Mouse (Mus musculus) kidney, postnatal 0 days (tissue): ENCODE results near the gene Mettl17. TPM values are rescaled to one million over a fixed set of nuclear protein-coding genes. Genes with fewer than 3 reads are reported as not detected.

Experiments
- ATAC-seq: fragments of 200-750 bp; cut with Nextera tagmentation; replicated peaks from 2 replicates; pipeline ENCODE4 v1.8.0; 2017; ENCODE audit warnings: low read depth, moderate number of reproducible peaks, moderate TSS enrichment, moderate library complexity; ENCODE audit not compliant: low FRiP score
- DNase-seq: peaks from one replicate; pipeline ENCODE4 v3.0.0-alpha.2; 2016; ENCODE audit warnings: low spot score
- H3K27ac ChIP-seq: fragments of 300-500 bp; sonication (generic); 2 replicates; pipeline ENCODE4 v1.5.1; 2014; ENCODE audit warnings: mild to moderate bottlenecking
- H3K27me3 ChIP-seq: fragments of 300-500 bp; sonication (generic); 2 replicates; pipeline ENCODE4 v1.6.1; 2014; ENCODE audit warnings: low read length, mixed read lengths; ENCODE audit not compliant: insufficient read depth
- H3K36me3 ChIP-seq: fragments of 300-500 bp; sonication (generic); 2 replicates; pipeline ENCODE4 v1.6.1; 2014; ENCODE audit warnings: low read length, mixed read lengths; ENCODE audit not compliant: insufficient read depth
- H3K4me1 ChIP-seq: fragments of 300-500 bp; sonication (generic); replicated peaks from 2 replicates; pipeline ENCODE4 v1.6.1; 2014; ENCODE audit warnings: antibody characterized with exemption, low read length, mixed read lengths; ENCODE audit not compliant: insufficient read depth
- H3K4me2 ChIP-seq: fragments of 300-500 bp; sonication (generic); 2 replicates; pipeline ENCODE4 v1.6.1; 2014; ENCODE audit warnings: mild to moderate bottlenecking, low read length, moderate library complexity, mixed read lengths
- H3K4me3 ChIP-seq: fragments of 300-500 bp; sonication (generic); replicated peaks from 2 replicates; pipeline ENCODE4 v1.5.1; 2014; ENCODE audit warnings: low read depth, low read length
- H3K9ac ChIP-seq: fragments of 300-500 bp; sonication (generic); 2 replicates; pipeline ENCODE4 v1.6.1; 2014; ENCODE audit warnings: low read depth, low read length
- H3K9me3 ChIP-seq: fragments of 300-500 bp; sonication (generic); replicated peaks from 2 replicates; pipeline ENCODE4 v1.6.1; 2016; ENCODE audit warnings: low read length, inconsistent platforms, mixed read lengths
- CTCF ChIP-seq: IDR thresholded peaks from 2 replicates; pipeline ENCODE4 v1.5.1; 2016; ENCODE audit warnings: antibody characterized with exemption, low read depth, mild to moderate bottlenecking, moderate library complexity
- WGBS: fragments of 180-500 bp; shearing (Covaris S2); extraction: QIAGEN DNeasy Blood & Tissue Kit; methylation state at CpG from one replicate; pipeline ENCODE4 v1.1.7; 2014; 5-methylcytosine and 5-hydroxymethylcytosine counted together
- polyA plus RNA-seq: library from polyadenylated mRNA; unstranded; fragments of >200 nt; fragmentation: Nextera tagmentation; extraction: Ambion mirVana; gene quantifications from 2 replicates; pipeline ENCODE4 v1.2.1, GENCODE M21; 2015

Mettl17 gene
- polyA plus RNA-seq, 1 experiment from 2014 or later, result 46.3 TPM

DNA sequence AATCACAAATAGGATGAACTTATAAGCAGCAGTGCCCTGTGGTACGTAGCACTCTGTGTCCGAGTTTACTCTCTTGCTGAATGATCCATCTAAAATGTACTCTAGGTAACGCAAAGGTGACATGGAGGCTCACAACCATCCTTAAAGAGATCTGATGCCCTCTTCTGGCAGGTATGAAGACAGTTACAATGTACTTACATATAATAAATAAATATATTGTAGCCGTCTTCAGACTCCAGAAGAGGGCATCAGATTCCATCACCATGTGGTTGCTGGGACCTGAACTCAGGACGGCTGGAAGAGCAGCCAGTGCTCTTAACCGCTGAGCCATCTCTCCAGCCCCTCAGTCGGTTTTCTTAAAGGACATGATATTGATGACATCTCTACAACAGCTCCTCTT lies 20.1 kb downstream of the Mettl17 start:
- WGBS, result 67% methylated on average over 7 of the region's 7 CpGs

DNA sequence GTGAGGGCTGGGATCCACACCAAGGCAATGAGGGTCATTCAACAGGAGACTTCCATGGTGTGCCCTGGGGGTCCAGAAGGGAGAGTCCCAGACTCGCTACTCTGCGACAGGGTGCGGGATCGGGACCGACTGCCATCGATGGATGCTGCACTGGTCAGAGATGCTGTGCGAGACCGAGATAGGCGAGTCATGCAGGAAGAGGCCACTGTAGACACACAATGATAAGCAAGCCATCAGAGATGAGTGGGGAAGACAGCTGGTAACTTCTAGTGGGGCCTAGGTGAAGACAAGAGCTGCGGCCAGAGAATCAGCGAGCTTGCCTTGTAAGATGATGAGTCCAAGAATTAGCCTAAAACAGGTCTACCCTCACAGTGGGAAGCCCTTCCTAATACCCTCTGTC lies 21.5 kb downstream of the Mettl17 start:
- 95% methylated on average over 11 of the region's 11 CpGs for WGBS
- no peak for TF ChIP-seq CTCF

More for the DNA sequence above, 20.1 kb downstream of the Mettl17 start:
- H3K27me3 ChIP-seq, result no peaks in the 10 kb centered on the region
- no peaks in the 10 kb centered on the region for H3K4me1 ChIP-seq
- ATAC-seq, result no peak
- H3K4me2 ChIP-seq, result no peak overlapping the region
- H3K4me3 ChIP-seq, result no peak overlapping the region
- peak; percentile 67 for DNase-seq
- H3K9me3 ChIP-seq, result no peaks in the 10 kb centered on the region
- no peaks in the 10 kb centered on the region for H3K36me3 ChIP-seq
- H3K27ac ChIP-seq, result no peak overlapping the region
- peak; percentile 65 for TF ChIP-seq CTCF
- no peak overlapping the region for H3K9ac ChIP-seq

DNA sequence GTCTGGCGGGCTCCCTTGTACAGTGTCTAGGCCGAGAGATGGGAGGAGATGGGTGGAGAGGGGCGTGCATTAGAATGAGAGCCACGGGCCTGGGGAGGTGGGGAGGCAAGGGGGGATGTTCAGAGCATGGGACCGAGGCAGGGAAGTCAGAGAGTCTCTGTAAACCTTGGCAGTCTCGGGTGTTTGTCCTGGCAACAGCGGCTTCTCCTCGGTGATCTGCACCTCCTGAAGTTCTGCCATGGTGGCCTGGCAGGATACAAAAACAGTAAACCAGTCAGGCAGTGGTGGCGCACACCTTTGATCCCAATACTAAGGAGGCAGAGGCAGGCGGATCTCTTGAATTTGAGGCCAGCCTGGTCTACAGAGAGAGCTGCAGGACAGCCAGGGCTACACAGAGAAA lies 26.7 kb downstream of the Mettl17 start:
- H3K27me3 ChIP-seq, result no peaks in the 10 kb centered on the region
- H3K27ac ChIP-seq, result no peak overlapping the region
- DNase-seq (no peak), ATAC-seq (no peak)
- WGBS, result 85% methylated on average over 10 of the region's 10 CpGs
- H3K9ac ChIP-seq, result no peak overlapping the region
- H3K4me3 ChIP-seq, result no peak overlapping the region
- 0 out of 2 replicates have a peak, but pooled peaks cover 11% of the 10 kb centered on the region for H3K4me1 ChIP-seq
- TF ChIP-seq CTCF, result no peak
- no peak overlapping the region for H3K4me2 ChIP-seq
- H3K36me3 ChIP-seq, result no peaks in the 10 kb centered on the region
- no peaks in the 10 kb centered on the region for H3K9me3 ChIP-seq

More for the DNA sequence above, 21.5 kb downstream of the Mettl17 start:
- no peak overlapping the region for H3K27ac ChIP-seq
- no peak overlapping the region for H3K4me3 ChIP-seq
- no peaks in the 10 kb centered on the region for H3K27me3 ChIP-seq
- no peak overlapping the region for H3K4me2 ChIP-seq
- no peaks in the 10 kb centered on the region for H3K36me3 ChIP-seq
- H3K4me1 ChIP-seq, result no peaks in the 10 kb centered on the region
- no peaks in the 10 kb centered on the region for H3K9me3 ChIP-seq
- ATAC-seq (no peak), DNase-seq (no peak)
- no peak overlapping the region for H3K9ac ChIP-seq

DNA sequence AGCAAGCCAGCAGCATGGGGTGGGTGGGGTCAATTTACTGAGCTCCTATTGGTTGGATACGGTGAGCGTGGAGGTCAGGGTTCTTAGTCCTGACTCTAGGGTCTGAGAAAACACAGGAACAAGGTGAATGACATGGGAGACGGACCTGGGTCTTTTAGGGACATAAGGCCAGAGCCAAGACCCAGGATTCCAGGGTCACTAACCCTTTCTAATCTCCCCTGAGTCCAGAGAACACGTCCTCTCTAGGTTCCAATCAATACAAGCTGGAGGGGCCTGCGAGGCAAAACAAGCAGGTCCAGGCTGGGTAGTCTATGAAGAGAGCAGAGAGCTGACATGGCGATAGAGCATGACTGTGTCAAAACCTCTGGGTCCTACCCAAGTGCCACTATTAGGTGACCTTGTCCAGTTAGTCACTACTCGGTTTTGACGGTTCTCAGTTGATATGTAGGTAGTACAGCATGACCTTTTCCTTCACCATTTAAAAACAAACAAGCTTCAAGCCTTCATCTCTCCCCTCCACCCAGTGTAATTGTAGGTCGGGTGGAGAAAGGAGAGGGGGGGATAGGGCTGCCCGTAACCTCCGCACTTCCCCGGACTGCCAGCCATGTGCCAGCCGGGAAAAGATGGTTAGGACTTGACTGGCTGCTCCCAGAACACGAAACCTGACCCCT lies 27.9 kb downstream of the Mettl17 start:
- Histone ChIP-seq H3K9ac (peak overlapping the region; percentile 74), H3K4me2 (peak overlapping the region; percentile 100), H3K4me3 (peak overlapping the region; percentile 62), H3K27ac (peak overlapping the region; percentile 87), H3K4me1 (0 out of 2 replicates have a peak, but pooled peaks cover 11% of the 10 kb centered on the region), H3K27me3 (no peaks in the 10 kb centered on the region), H3K9me3 (no peaks in the 10 kb centered on the region), H3K36me3 (no peaks in the 10 kb centered on the region)
- TF ChIP-seq CTCF, result no peak
- 14% methylated on average over 14 of the region's 14 CpGs for WGBS
- no peak; the same call in none of the 2 replicates for ATAC-seq
- no peak for DNase-seq

DNA sequence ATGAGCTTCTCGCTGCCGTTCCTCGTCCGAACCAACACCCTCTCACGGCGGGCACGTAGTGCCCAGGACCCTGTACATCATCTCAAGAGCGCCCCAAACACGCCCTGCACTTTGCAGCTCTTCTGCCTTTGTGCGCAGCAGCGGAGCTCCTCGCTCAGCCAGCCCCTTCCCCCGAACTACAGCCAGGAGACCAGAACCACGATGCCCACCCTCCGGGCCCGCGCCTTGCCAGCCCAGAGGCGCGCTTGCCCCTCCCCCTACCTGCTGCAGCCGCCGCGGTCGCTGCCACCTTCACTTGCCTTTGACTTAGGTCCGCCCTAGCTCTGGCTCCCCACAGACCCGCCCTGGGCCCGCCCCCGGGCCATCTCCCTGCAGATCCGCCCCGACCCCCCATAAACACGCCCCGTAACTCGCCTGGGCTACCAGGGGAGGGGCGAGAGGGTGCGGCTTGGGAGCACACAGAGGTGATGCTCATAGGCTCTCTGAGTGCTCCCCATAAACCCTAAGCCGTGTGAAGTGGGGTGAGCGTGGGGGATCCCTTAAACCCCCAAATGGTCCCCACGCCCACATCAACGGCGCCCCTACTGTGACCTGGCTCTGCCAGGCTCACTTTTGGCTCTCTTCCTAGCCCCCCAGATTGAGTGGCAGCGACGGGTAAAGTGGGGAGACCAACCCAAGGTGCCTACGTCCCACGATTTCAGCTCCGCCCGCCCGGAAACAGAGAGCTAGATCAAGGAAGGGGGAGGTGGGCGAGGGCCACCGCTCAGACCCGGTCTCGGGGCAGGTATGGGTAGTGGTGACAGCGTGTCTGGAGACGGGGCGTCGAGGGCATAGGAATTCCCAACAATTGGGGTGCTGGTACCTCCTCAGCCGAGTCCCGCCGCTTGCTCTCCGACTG lies 28.7 kb downstream of the Mettl17 start:
- Histone ChIP-seq H3K4me2 (peak overlapping the region; percentile 100), H3K27me3 (no peaks in the 10 kb centered on the region), H3K9ac (peak overlapping the region; percentile 74), H3K4me1 (0 out of 2 replicates have a peak, but pooled peaks cover 11% of the 10 kb centered on the region), H3K9me3 (no peaks in the 10 kb centered on the region), H3K36me3 (no peaks in the 10 kb centered on the region), H3K27ac (peak overlapping the region; percentile 87), H3K4me3 (peak overlapping the region; percentile 62)
- WGBS, result under 1% methylated on average over 56 of the region's 58 CpGs
- no peak for TF ChIP-seq CTCF
- ATAC-seq, result peak; percentile 91
- peak; percentile 83 for DNase-seq
